Mouse (Mus musculus): ENCODE results near the gene Riox1. TPM values are rescaled to one million over a fixed set of nuclear protein-coding genes. Genes with fewer than 3 reads are reported as not detected.

Gene Riox1
- total RNA-seq (2014; rRNA removed), result 25.3 and 27.8 TPM in 2 replicates
- polyA plus RNA-seq (2015; fragmentation: Nextera tagmentation; extraction: Ambion mirVana), result 10.4 and 12.6 TPM in 2 replicates

DNA sequence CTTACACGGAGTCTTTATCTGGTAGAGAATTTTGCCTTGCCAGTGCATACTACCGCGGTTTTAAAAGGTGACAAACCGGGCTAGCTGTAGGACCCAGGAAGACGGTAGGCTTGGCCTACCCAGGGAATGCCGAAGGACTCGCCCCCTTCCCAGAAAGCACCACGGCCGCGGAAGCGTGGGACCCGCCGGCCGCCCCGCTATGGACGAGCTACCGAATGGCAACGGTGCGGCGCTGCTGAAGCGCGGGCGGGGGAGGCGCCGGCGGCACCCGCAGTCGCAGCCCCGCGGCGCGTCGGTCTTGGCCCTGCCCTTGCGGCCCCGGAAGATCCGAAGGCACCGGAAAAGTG lies at the start of gene Riox1:
Gene Riox1, plus strand, starts transcription at position 116 of the 347 bp plus-strand sequence.
- Histone ChIP-seq H3K27ac (ENCODE audit: low read depth, low read length) (peak within 1 kb of the TSS; percentile 89), H3K4me2 (ENCODE audit: low read depth, low read length, poor library complexity, severe bottlenecking) (peak within 1 kb of the TSS; percentile 87), H3K9ac (replicated peaks; ENCODE audit: low read length, poor library complexity, severe bottlenecking) (peak within 1 kb of the TSS; percentile 79), H3K9me3 (ENCODE audit: low read length) (no peaks in the 10 kb centered on the region), H3K27me3 (ENCODE audit: insufficient read depth, low read length) (no peaks in the 10 kb centered on the region), H3K4me3 (ENCODE audit: low read depth, low read length) (peak within 1 kb of the TSS; percentile 83), H3K36me3 (ENCODE audit: insufficient read depth, low read length) (no peaks in the 10 kb centered on the region), H3K4me1 (ENCODE audit: insufficient read depth, low read length) (peaks cover 9% of the 10 kb centered on the region)
- 0% methylated on average over 35 of the region's 37 CpGs for WGBS
- DNase-seq (ENCODE audit: low spot score), result peak; percentile 92
- no peak for TF ChIP-seq CTCF (IDR thresholded peaks at IDR 0.05)
- ATAC-seq (ENCODE audit: low FRiP score), result peak; percentile 89

DNA sequence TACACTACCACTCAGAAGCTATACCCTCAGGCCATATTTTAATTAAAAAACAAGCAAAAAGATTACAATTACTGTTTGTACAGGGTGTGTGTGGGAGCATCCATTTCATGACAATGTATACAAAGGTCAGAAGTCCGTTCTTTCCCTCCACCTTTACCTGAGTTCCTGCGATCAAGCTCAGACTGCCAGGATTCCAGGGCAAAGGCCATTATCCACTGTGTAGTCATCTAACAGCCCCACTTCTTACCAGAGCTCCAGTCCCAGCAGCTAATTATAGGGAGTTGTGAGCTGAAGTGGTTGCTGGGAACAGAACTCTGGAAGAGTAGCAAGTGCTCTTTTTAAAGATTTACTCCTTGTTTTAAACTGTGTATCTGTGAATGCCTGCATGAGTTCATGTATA lies 40.0 kb upstream of the Riox1 start:
- no peak overlapping the region for H3K9ac ChIP-seq (replicated peaks; ENCODE audit: low read length, poor library complexity, severe bottlenecking)
- ATAC-seq (ENCODE audit: low FRiP score), result no peak
- no peak overlapping the region for H3K27ac ChIP-seq (ENCODE audit: low read depth, low read length)
- no peak for DNase-seq (ENCODE audit: low spot score)
- no peak for TF ChIP-seq CTCF (IDR thresholded peaks at IDR 0.05)
- H3K4me1 ChIP-seq (ENCODE audit: insufficient read depth, low read length), result no peaks in the 10 kb centered on the region
- H3K4me2 ChIP-seq (ENCODE audit: low read depth, low read length, poor library complexity, severe bottlenecking), result no peak overlapping the region
- H3K9me3 ChIP-seq (ENCODE audit: low read length), result no peaks in the 10 kb centered on the region
- no peaks in the 10 kb centered on the region for H3K27me3 ChIP-seq (ENCODE audit: insufficient read depth, low read length)
- no peaks in the 10 kb centered on the region for H3K36me3 ChIP-seq (ENCODE audit: insufficient read depth, low read length)
- no peak overlapping the region for H3K4me3 ChIP-seq (ENCODE audit: low read depth, low read length)
- 94% methylated on average over 2 of the region's 2 CpGs for WGBS

DNA sequence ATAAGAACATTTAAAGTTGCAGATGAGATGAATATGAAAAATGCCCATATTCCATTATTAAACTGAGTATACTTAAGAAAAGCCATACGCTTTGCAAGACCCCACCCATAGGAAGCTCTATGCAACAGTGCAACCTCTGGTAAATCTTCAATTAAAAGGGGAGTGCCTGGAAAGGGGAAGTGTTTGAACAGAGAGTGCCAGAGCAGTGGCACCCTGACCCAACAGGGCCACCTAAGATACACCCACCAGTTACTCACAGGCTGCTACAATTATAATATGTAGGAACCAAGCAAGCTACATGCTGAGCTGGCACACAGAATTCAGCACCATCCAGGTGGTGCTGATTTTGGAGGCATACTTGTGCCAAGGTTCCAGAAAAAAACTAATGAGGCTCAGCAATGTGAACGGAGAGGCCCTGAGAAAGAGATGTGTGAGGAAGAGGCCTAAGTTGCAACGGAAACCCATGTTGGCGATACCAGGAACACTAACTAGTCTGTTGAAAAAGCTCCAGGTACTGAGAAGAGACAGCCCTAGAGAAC lies 36.1 kb upstream of the Riox1 start:
- WGBS, result 96% methylated on average over 4 of the region's 4 CpGs
- no peak for ATAC-seq (ENCODE audit: low FRiP score)
- no peak for DNase-seq (ENCODE audit: low spot score)
- no peak overlapping the region for H3K4me2 ChIP-seq (ENCODE audit: low read depth, low read length, poor library complexity, severe bottlenecking)
- no peak overlapping the region for H3K27ac ChIP-seq (ENCODE audit: low read depth, low read length)
- H3K27me3 ChIP-seq (ENCODE audit: insufficient read depth, low read length), result no peaks in the 10 kb centered on the region
- H3K36me3 ChIP-seq (ENCODE audit: insufficient read depth, low read length), result no peaks in the 10 kb centered on the region
- TF ChIP-seq CTCF (IDR thresholded peaks at IDR 0.05), result no peak
- no peak overlapping the region for H3K4me3 ChIP-seq (ENCODE audit: low read depth, low read length)
- H3K9me3 ChIP-seq (ENCODE audit: low read length), result no peaks in the 10 kb centered on the region
- H3K4me1 ChIP-seq (ENCODE audit: insufficient read depth, low read length), result no peaks in the 10 kb centered on the region
- no peak overlapping the region for H3K9ac ChIP-seq (replicated peaks; ENCODE audit: low read length, poor library complexity, severe bottlenecking)

DNA sequence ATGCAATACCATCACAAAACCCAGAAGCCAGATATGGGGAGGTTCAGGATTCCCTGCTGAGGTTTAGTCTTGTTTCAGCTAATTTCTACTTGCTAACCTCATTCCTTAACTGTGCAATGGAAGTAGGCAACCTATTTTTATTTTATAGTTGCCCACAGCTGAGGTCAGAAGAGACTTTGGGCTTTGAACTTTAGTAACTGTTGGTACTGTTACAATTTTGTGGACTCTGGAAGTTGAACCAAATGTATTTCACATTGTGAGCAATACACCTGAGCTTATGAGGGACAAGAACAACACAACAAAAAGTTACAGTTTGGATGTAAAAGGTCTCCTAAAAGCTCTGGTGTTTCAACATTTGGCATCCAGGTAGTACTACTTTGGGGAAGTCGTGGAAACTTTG lies 35.6 kb upstream of the Riox1 start:
- no peak for DNase-seq (ENCODE audit: low spot score)
- ATAC-seq (ENCODE audit: low FRiP score), result no peak
- Histone ChIP-seq H3K36me3 (ENCODE audit: insufficient read depth, low read length) (no peaks in the 10 kb centered on the region), H3K9ac (replicated peaks; ENCODE audit: low read length, poor library complexity, severe bottlenecking) (no peak overlapping the region), H3K9me3 (ENCODE audit: low read length) (no peaks in the 10 kb centered on the region), H3K4me3 (ENCODE audit: low read depth, low read length) (no peak overlapping the region), H3K4me2 (ENCODE audit: low read depth, low read length, poor library complexity, severe bottlenecking) (no peak overlapping the region), H3K27ac (ENCODE audit: low read depth, low read length) (no peak overlapping the region), H3K27me3 (ENCODE audit: insufficient read depth, low read length) (no peaks in the 10 kb centered on the region), H3K4me1 (ENCODE audit: insufficient read depth, low read length) (no peaks in the 10 kb centered on the region)
- no peak for TF ChIP-seq CTCF (IDR thresholded peaks at IDR 0.05)
- 93% methylated on average over 1 of the region's 1 CpGs for WGBS

DNA sequence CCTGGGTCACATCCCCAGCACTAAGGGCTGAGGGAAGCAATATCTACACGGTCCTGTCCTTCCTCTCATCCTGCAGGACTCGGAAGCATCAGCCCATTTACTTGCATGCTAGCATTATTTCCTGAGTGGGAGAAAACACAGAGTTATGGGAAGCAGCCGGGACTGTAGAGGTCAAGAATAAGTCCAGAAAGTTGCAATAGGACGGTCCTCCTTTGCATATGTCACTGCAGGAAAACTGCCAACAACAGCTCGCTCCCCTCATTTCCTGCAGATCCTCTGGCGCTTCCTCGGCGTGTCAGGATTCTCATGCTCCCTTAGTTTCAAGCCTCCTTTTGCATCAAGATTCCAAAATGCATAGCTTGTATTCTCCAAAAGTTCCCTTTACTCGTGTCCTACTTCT lies 33.5 kb upstream of the Riox1 start:
- DNase-seq (ENCODE audit: low spot score) (no peak), ATAC-seq (ENCODE audit: low FRiP score) (no peak)
- TF ChIP-seq CTCF (IDR thresholded peaks at IDR 0.05), result no peak
- H3K4me2 ChIP-seq (ENCODE audit: low read depth, low read length, poor library complexity, severe bottlenecking), result no peak overlapping the region
- H3K27me3 ChIP-seq (ENCODE audit: insufficient read depth, low read length), result no peaks in the 10 kb centered on the region
- H3K4me3 ChIP-seq (ENCODE audit: low read depth, low read length), result no peak overlapping the region
- 84% methylated on average over 9 of the region's 9 CpGs for WGBS
- no peaks in the 10 kb centered on the region for H3K36me3 ChIP-seq (ENCODE audit: insufficient read depth, low read length)
- H3K9ac ChIP-seq (replicated peaks; ENCODE audit: low read length, poor library complexity, severe bottlenecking), result no peak overlapping the region
- H3K4me1 ChIP-seq (ENCODE audit: insufficient read depth, low read length), result no peaks in the 10 kb centered on the region
- H3K9me3 ChIP-seq (ENCODE audit: low read length), result no peaks in the 10 kb centered on the region
- H3K27ac ChIP-seq (ENCODE audit: low read depth, low read length), result no peak overlapping the region

DNA sequence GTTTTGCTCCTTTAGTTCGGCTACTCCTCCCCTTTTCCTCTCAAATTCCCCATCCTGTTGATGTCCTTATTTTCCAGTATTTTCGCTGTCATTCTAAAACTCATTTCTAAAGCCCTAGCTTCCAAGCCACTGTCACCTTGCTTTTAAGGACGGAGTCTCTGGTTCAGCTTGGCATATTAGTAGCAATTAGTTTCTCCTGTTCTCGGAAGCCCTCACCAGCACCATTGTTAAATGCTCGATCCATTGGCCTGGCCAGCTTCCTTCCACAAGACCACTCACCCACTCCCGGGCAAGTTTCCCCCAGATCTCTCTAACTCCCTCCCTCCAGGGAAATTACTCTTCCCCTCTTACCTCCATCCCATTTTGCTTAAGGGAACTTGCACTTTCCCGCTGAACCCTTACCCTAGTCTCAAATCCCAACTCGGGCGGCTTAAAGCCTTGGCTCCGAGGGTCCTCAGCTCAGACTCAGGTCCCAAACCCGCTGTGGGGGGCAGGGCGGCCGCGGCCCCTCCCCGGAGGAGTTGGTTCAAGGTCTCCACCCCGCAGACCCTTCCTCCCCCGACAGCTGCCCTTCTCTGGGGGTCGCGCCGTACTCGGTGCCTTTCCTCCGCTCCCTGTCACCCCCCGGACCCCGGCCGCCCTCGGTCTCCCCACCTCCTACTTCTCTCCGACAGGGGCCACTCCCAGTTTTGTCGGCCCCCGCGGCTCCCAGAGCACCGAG lies 29.5 kb upstream of the Riox1 start:
- H3K4me2 ChIP-seq (ENCODE audit: low read depth, low read length, poor library complexity, severe bottlenecking), result peak overlapping the region; percentile 94
- DNase-seq (ENCODE audit: low spot score) (peak; percentile 14), ATAC-seq (ENCODE audit: low FRiP score) (peak; percentile 1; the same call in 1 of the 2 replicates)
- H3K4me1 ChIP-seq (ENCODE audit: insufficient read depth, low read length), result no peaks in the 10 kb centered on the region
- H3K4me3 ChIP-seq (ENCODE audit: low read depth, low read length), result peak overlapping the region; percentile 93
- WGBS, result under 1% methylated on average over 29 of the region's 31 CpGs
- peak overlapping the region; percentile 59 for H3K9ac ChIP-seq (replicated peaks; ENCODE audit: low read length, poor library complexity, severe bottlenecking)
- H3K27ac ChIP-seq (ENCODE audit: low read depth, low read length), result peak overlapping the region; percentile 72; the same call in 1 of the 2 replicates
- no peaks in the 10 kb centered on the region for H3K36me3 ChIP-seq (ENCODE audit: insufficient read depth, low read length)
- no peak for TF ChIP-seq CTCF (IDR thresholded peaks at IDR 0.05)
- no peaks in the 10 kb centered on the region for H3K9me3 ChIP-seq (ENCODE audit: low read length)
- H3K27me3 ChIP-seq (ENCODE audit: insufficient read depth, low read length), result no peaks in the 10 kb centered on the region

All from midbrain, postnatal 0 days (tissue).